Mouse (Mus musculus): Measurements from ENCODE around the gene Inpp4a. TPM values are rescaled to one million over a fixed set of nuclear protein-coding genes. Genes with fewer than 3 reads are reported as not detected.
A peak's percentile ranks its signal among the peaks of the same experiment; 100 is the strongest.

Gene Inpp4a
- polyA plus RNA-seq, 1 experiment: 6.7 TPM

- Histone ChIP-seq H3K4me3 (ENCODE audit: insufficient read depth, low read depth, low read length) (no peak overlapping the region), H3K4me1 (ENCODE audit: control insufficient read depth, insufficient read depth, insufficient read length, low read length) (peaks cover 17% of the 10 kb centered on the region; the same call in 1 of the 2 replicates)
Measured at GRCm38 (mm10) chr1:37308021-37308742, 8.5 kb downstream of the Inpp4a start.

GRCm38 (mm10) chr1:37308743-37309100 lies 9.1 kb downstream of the Inpp4a start:
- peaks cover 17% of the 10 kb centered on the region; the same call in 1 of the 2 replicates for H3K4me1 ChIP-seq (ENCODE audit: control insufficient read depth, insufficient read depth, insufficient read length, low read length)
- no peak overlapping the region for H3K4me3 ChIP-seq (ENCODE audit: insufficient read depth, low read depth, low read length)
- no peak overlapping the region for H3K27ac ChIP-seq (replicated peaks; ENCODE audit: low read depth, low read length)

More at GRCm38 (mm10) chr1:37308021-37308742, 8.5 kb downstream of the Inpp4a start:
- no peak overlapping the region for H3K27ac ChIP-seq (replicated peaks; ENCODE audit: low read depth, low read length)

GRCm38 (mm10) chr1:37309939-37310515 lies 10.4 kb downstream of the Inpp4a start:
- Histone ChIP-seq H3K27ac (replicated peaks; ENCODE audit: low read depth, low read length) (no peak overlapping the region), H3K4me1 (ENCODE audit: control insufficient read depth, insufficient read depth, insufficient read length, low read length) (peaks cover 17% of the 10 kb centered on the region; the same call in 1 of the 2 replicates), H3K4me3 (ENCODE audit: insufficient read depth, low read depth, low read length) (no peak overlapping the region)

GRCm38 (mm10) chr1:37314338-37314737 lies 14.7 kb downstream of the Inpp4a start:
- Histone ChIP-seq H3K27ac (replicated peaks; ENCODE audit: low read depth, low read length) (no peak overlapping the region), H3K4me3 (ENCODE audit: insufficient read depth, low read depth, low read length) (no peak overlapping the region), H3K4me1 (ENCODE audit: control insufficient read depth, insufficient read depth, insufficient read length, low read length) (peaks cover 12% of the 10 kb centered on the region; the same call in 1 of the 2 replicates)

GRCm38 (mm10) chr1:37317644-37318285 lies 18.1 kb downstream of the Inpp4a start:
- H3K4me3 ChIP-seq (ENCODE audit: insufficient read depth, low read depth, low read length): no peak overlapping the region
- peaks cover 13% of the 10 kb centered on the region; the same call in 1 of the 2 replicates for H3K4me1 ChIP-seq (ENCODE audit: control insufficient read depth, insufficient read depth, insufficient read length, low read length)
- H3K27ac ChIP-seq (replicated peaks; ENCODE audit: low read depth, low read length): 0 out of 2 replicates have a peak overlapping the region, but pooled peaks have one; percentile 9

- no peak overlapping the region for H3K27ac ChIP-seq (replicated peaks; ENCODE audit: low read depth, low read length)
- H3K4me1 ChIP-seq (ENCODE audit: control insufficient read depth, insufficient read depth, insufficient read length, low read length): peaks cover 10% of the 10 kb centered on the region; the same call in 1 of the 2 replicates
- H3K4me3 ChIP-seq (ENCODE audit: insufficient read depth, low read depth, low read length): no peak overlapping the region
Measured at GRCm38 (mm10) chr1:37318558-37318957, 18.9 kb downstream of the Inpp4a start.

GRCm38 (mm10) chr1:37322690-37323089 lies 23.0 kb downstream of the Inpp4a start:
- no peak overlapping the region for H3K27ac ChIP-seq (replicated peaks; ENCODE audit: low read depth, low read length)
- H3K4me3 ChIP-seq (ENCODE audit: insufficient read depth, low read depth, low read length): no peak overlapping the region
- peaks cover 14% of the 10 kb centered on the region for H3K4me1 ChIP-seq (ENCODE audit: control insufficient read depth, insufficient read depth, insufficient read length, low read length)

- Histone ChIP-seq H3K4me1 (ENCODE audit: control insufficient read depth, insufficient read depth, insufficient read length, low read length) (peaks cover 12% of the 10 kb centered on the region), H3K27ac (replicated peaks; ENCODE audit: low read depth, low read length) (no peak overlapping the region), H3K4me3 (ENCODE audit: insufficient read depth, low read depth, low read length) (no peak overlapping the region)
Measured at GRCm38 (mm10) chr1:37323208-37323607, 23.5 kb downstream of the Inpp4a start.

- Histone ChIP-seq H3K4me1 (ENCODE audit: control insufficient read depth, insufficient read depth, insufficient read length, low read length) (peaks cover 11% of the 10 kb centered on the region), H3K27ac (replicated peaks; ENCODE audit: low read depth, low read length) (no peak overlapping the region), H3K4me3 (ENCODE audit: insufficient read depth, low read depth, low read length) (no peak overlapping the region)
Measured at GRCm38 (mm10) chr1:37324569-37324968, 24.9 kb downstream of the Inpp4a start.

- Histone ChIP-seq H3K27ac (replicated peaks; ENCODE audit: low read depth, low read length) (no peak overlapping the region), H3K4me1 (ENCODE audit: control insufficient read depth, insufficient read depth, insufficient read length, low read length) (peaks cover 6% of the 10 kb centered on the region), H3K4me3 (ENCODE audit: insufficient read depth, low read depth, low read length) (no peak overlapping the region)
Measured at GRCm38 (mm10) chr1:37327311-37327710, 27.6 kb downstream of the Inpp4a start.

- Histone ChIP-seq H3K4me3 (ENCODE audit: insufficient read depth, low read depth, low read length) (no peak overlapping the region), H3K27ac (replicated peaks; ENCODE audit: low read depth, low read length) (no peak overlapping the region), H3K4me1 (ENCODE audit: control insufficient read depth, insufficient read depth, insufficient read length, low read length) (peaks cover 13% of the 10 kb centered on the region)
Measured at GRCm38 (mm10) chr1:37329132-37329531, 29.5 kb downstream of the Inpp4a start.

GRCm38 (mm10) chr1:37329831-37330230 lies 30.2 kb downstream of the Inpp4a start:
- Histone ChIP-seq H3K4me1 (ENCODE audit: control insufficient read depth, insufficient read depth, insufficient read length, low read length) (peaks cover 10% of the 10 kb centered on the region; the same call in 1 of the 2 replicates), H3K27ac (replicated peaks; ENCODE audit: low read depth, low read length) (no peak overlapping the region), H3K4me3 (ENCODE audit: insufficient read depth, low read depth, low read length) (no peak overlapping the region)

GRCm38 (mm10) chr1:37332756-37333155 lies 33.1 kb downstream of the Inpp4a start:
- Histone ChIP-seq H3K4me1 (ENCODE audit: control insufficient read depth, insufficient read depth, insufficient read length, low read length) (peaks cover 14% of the 10 kb centered on the region; the same call in 1 of the 2 replicates), H3K4me3 (ENCODE audit: insufficient read depth, low read depth, low read length) (no peak overlapping the region), H3K27ac (replicated peaks; ENCODE audit: low read depth, low read length) (no peak overlapping the region)

- no peak overlapping the region for H3K27ac ChIP-seq (replicated peaks; ENCODE audit: low read depth, low read length)
- no peak overlapping the region for H3K4me3 ChIP-seq (ENCODE audit: insufficient read depth, low read depth, low read length)
- H3K4me1 ChIP-seq (ENCODE audit: control insufficient read depth, insufficient read depth, insufficient read length, low read length): peaks cover 14% of the 10 kb centered on the region; the same call in 1 of the 2 replicates
Measured at GRCm38 (mm10) chr1:37333741-37334440, 34.2 kb downstream of the Inpp4a start.

GRCm38 (mm10) chr1:37336022-37336421 lies 36.4 kb downstream of the Inpp4a start:
- no peak overlapping the region for H3K4me3 ChIP-seq (ENCODE audit: insufficient read depth, low read depth, low read length)
- no peak overlapping the region for H3K27ac ChIP-seq (replicated peaks; ENCODE audit: low read depth, low read length)
- peaks cover 14% of the 10 kb centered on the region; the same call in 1 of the 2 replicates for H3K4me1 ChIP-seq (ENCODE audit: control insufficient read depth, insufficient read depth, insufficient read length, low read length)

Measured in brown adipose tissue, adult 24 weeks (tissue).